Mouse (Mus musculus) midbrain, embryonic 12.5 days (tissue): ENCODE data around the gene Ndufa13. TPM values are rescaled to one million over a fixed set of nuclear protein-coding genes. Genes with fewer than 3 reads are reported as not detected.
"Not testable (repeated sequence)": the region's sequence is repeated elsewhere in the genome, so short reads cannot be mapped to it uniquely, and the experiment has no call there.

Experiments
- ATAC-seq: fragments of 200-750 bp; cut with Nextera tagmentation; 2 replicates; pipeline ENCODE4 v1.8.0; 2017; ENCODE audit warnings: low read depth, moderate TSS enrichment, moderate library complexity; ENCODE audit not compliant: low FRiP score
- H3K27ac ChIP-seq: fragments of 300-500 bp; sonication (generic); replicated peaks from 2 replicates; pipeline ENCODE4 v1.5.1; 2016; ENCODE audit warnings: mild to moderate bottlenecking
- H3K27me3 ChIP-seq: fragments of 300-500 bp; sonication (generic); 2 replicates; pipeline ENCODE4 v1.6.1; 2016; ENCODE audit warnings: mild to moderate bottlenecking
- H3K36me3 ChIP-seq: fragments of 300-500 bp; sonication (generic); 2 replicates; pipeline ENCODE4 v1.6.1; 2016
- H3K4me1 ChIP-seq: fragments of 300-500 bp; sonication (generic); 2 replicates; pipeline ENCODE4 v1.6.1; 2016
- H3K4me2 ChIP-seq: fragments of 300-500 bp; sonication (generic); replicated peaks from 2 replicates; pipeline ENCODE4 v1.6.1; 2016; ENCODE audit warnings: mild to moderate bottlenecking, moderate library complexity
- H3K4me3 ChIP-seq: fragments of 300-500 bp; sonication (generic); 2 replicates; pipeline ENCODE4 v1.5.1; 2016; ENCODE audit warnings: mild to moderate bottlenecking
- H3K9ac ChIP-seq: fragments of 300-500 bp; sonication (generic); replicated peaks from 2 replicates; pipeline ENCODE4 v1.6.1; 2016; ENCODE audit warnings: mild to moderate bottlenecking, moderate library complexity
- H3K9me3 ChIP-seq: fragments of 300-500 bp; sonication (generic); 2 replicates; pipeline ENCODE4 v1.6.1; 2016; ENCODE audit warnings: mild to moderate bottlenecking
- WGBS: fragments of 180-500 bp; shearing (Covaris S2); methylation state at CpG from one replicate; pipeline ENCODE4 v1.1.7; 2016; 5-methylcytosine and 5-hydroxymethylcytosine counted together
- polyA plus RNA-seq: library from polyadenylated mRNA; unstranded; fragments of >200 nt; fragmentation: Nextera tagmentation; extraction: Ambion mirVana; gene quantifications from 2 replicates; pipeline ENCODE4 v1.2.1, GENCODE M21; 2016

Ndufa13 gene
- 165 and 170 TPM in 2 replicates for polyA plus RNA-seq

DNA sequence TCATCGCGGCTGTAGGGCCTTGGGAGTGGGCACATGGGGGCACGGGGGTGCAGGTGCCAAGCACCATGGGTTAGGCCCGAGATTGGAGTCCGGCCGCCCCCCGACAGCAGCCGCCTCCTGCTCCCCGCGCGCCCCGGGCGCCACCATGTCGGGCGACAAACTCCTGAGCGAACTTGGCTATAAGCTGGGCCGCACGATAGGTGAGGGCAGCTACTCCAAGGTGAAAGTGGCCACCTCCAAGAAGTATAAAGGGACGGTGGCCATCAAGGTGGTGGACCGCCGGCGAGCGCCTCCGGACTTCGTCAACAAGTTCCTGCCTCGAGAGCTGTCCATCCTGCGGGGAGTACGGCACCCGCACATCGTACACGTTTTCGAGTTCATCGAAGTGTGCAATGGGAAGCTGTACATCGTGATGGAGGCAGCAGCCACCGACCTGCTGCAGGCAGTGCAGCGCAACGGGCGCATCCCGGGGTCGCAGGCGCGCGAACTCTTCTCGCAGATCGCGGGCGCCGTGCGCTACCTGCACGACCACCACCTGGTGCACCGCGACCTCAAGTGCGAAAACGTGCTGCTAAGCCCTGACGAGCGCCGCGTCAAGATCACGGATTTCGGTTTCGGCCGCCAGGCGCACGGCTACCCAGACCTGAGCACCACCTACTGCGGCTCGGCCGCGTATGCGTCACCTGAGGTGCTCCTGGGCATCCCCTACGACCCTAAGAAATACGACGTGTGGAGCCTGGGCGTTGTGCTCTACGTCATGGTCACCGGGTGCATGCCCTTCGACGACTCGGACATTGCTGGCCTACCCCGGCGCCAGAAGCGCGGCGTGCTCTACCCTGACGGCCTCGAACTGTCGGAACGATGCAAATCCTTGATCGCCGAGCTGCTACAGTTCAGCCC lies at the start of gene Ndufa13, which contains the start of the genes Tssk6 and Yjefn3:
Ndufa13 (minus strand) TSS at position 396 of the 900 bp plus-strand sequence.
Tssk6 (plus strand) TSS at position 22 of the 900 bp plus-strand sequence.
Yjefn3 (minus strand) TSS at position 550 of the 900 bp plus-strand sequence.
- H3K36me3 ChIP-seq: peaks cover 19% of the 10 kb centered on the region
- peaks cover 45% of the 10 kb centered on the region for H3K4me1 ChIP-seq
- peak within 1 kb of the TSS; percentile 65 for H3K4me3 ChIP-seq
- H3K9ac ChIP-seq: peak within 1 kb of the TSS; percentile 81
- H3K27me3 ChIP-seq: no peaks in the 10 kb centered on the region
- 6% methylated on average over 89 of the region's 89 CpGs for WGBS
- peak within 1 kb of the TSS; percentile 95 for H3K4me2 ChIP-seq
- peak within 1 kb of the TSS; percentile 84 for H3K27ac ChIP-seq
- no peaks in the 10 kb centered on the region for H3K9me3 ChIP-seq
- peak; percentile 45 for ATAC-seq

GRCm38 (mm10) chr8:69950300-69950699 lies 47.9 kb upstream of the Ndufa13 start:
- Histone ChIP-seq H3K9ac (no peak overlapping the region), H3K4me3 (no peak overlapping the region), H3K4me1 (no peaks in the 10 kb centered on the region), H3K4me2 (no peak overlapping the region), H3K36me3 (peaks cover 14% of the 10 kb centered on the region), H3K27me3 (no peaks in the 10 kb centered on the region), H3K27ac (no peak overlapping the region), H3K9me3 (no peaks in the 10 kb centered on the region)
- 98% methylated on average over 2 of the region's 2 CpGs for WGBS
- no peak for ATAC-seq

- H3K36me3 ChIP-seq, ATAC-seq, H3K27me3 ChIP-seq, H3K9me3 ChIP-seq, H3K9ac ChIP-seq, H3K4me3 ChIP-seq, H3K4me2 ChIP-seq, H3K27ac ChIP-seq, H3K4me1 ChIP-seq: not testable (repeated sequence)
- 89% methylated on average over 3 of the region's 3 CpGs for WGBS
Measured at GRCm38 (mm10) chr8:69942495-69942894, 40.1 kb upstream of the Ndufa13 start.

GRCm38 (mm10) chr8:69940386-69940785 lies 38.0 kb upstream of the Ndufa13 start:
- Histone ChIP-seq H3K27ac (no peak overlapping the region), H3K36me3 (peaks cover 8% of the 10 kb centered on the region; the same call in 1 of the 2 replicates), H3K9ac (no peak overlapping the region), H3K4me1 (peaks cover 8% of the 10 kb centered on the region), H3K9me3 (no peaks in the 10 kb centered on the region), H3K4me3 (no peak overlapping the region), H3K27me3 (no peaks in the 10 kb centered on the region), H3K4me2 (no peak overlapping the region)
- 90% methylated on average over 2 of the region's 2 CpGs for WGBS
- no peak for ATAC-seq

GRCm38 (mm10) chr8:69939633-69940032 lies 37.3 kb upstream of the Ndufa13 start:
- H3K4me3 ChIP-seq: no peak overlapping the region
- 61% methylated on average over 3 of the region's 3 CpGs for WGBS
- ATAC-seq: no peak
- no peak overlapping the region for H3K27ac ChIP-seq
- H3K4me1 ChIP-seq: peaks cover 8% of the 10 kb centered on the region
- H3K27me3 ChIP-seq: no peaks in the 10 kb centered on the region
- H3K36me3 ChIP-seq: peaks cover 14% of the 10 kb centered on the region
- no peak overlapping the region for H3K9ac ChIP-seq
- H3K9me3 ChIP-seq: no peaks in the 10 kb centered on the region
- H3K4me2 ChIP-seq: no peak overlapping the region

- no peak overlapping the region for H3K4me2 ChIP-seq
- 89% methylated on average over 6 of the region's 6 CpGs for WGBS
- H3K27me3 ChIP-seq: no peaks in the 10 kb centered on the region
- H3K9me3 ChIP-seq: no peaks in the 10 kb centered on the region
- H3K36me3 ChIP-seq: peaks cover 24% of the 10 kb centered on the region
- H3K4me3 ChIP-seq: no peak overlapping the region
- no peak overlapping the region for H3K27ac ChIP-seq
- H3K4me1 ChIP-seq: peaks cover 8% of the 10 kb centered on the region
- no peak for ATAC-seq
- no peak overlapping the region for H3K9ac ChIP-seq
Measured at GRCm38 (mm10) chr8:69938245-69938982, 36.1 kb upstream of the Ndufa13 start.

DNA sequence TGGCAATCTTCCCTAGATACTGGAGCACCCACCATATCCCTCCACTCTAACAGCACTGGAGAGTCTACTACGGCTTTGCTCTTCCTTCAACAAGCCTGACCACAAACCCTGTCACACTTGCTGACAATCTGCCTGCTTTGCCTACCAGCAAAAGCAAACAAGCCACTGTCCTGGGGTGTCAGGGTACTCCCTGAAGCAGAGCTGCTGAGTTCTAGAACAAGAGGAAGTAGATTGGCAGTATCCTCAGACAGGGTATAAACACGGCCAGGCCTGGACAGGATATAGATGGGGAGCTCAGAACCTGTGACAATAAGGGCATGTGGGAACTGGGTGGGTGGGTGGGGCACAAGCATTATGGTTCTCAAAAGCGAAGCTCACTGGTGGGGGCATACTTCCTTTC lies 35.1 kb upstream of the Ndufa13 start:
- no peak for ATAC-seq
- H3K4me2 ChIP-seq: no peak overlapping the region
- H3K9me3 ChIP-seq: no peaks in the 10 kb centered on the region
- H3K36me3 ChIP-seq: peaks cover 24% of the 10 kb centered on the region
- peaks cover 8% of the 10 kb centered on the region for H3K4me1 ChIP-seq
- H3K27ac ChIP-seq: no peak overlapping the region
- H3K4me3 ChIP-seq: no peak overlapping the region
- H3K9ac ChIP-seq: no peak overlapping the region
- H3K27me3 ChIP-seq: no peaks in the 10 kb centered on the region
- 95% methylated on average over 3 of the region's 3 CpGs for WGBS

- no peaks in the 10 kb centered on the region for H3K9me3 ChIP-seq
- 0 out of 2 replicates have a peak overlapping the region, but pooled peaks have one; percentile 21 for H3K27ac ChIP-seq
- H3K27me3 ChIP-seq: no peaks in the 10 kb centered on the region
- 73% methylated on average over 7 of the region's 7 CpGs for WGBS
- H3K4me2 ChIP-seq: no peak overlapping the region
- peaks cover 8% of the 10 kb centered on the region for H3K4me1 ChIP-seq
- peak; percentile 60 for ATAC-seq
- no peak overlapping the region for H3K4me3 ChIP-seq
- peaks cover 24% of the 10 kb centered on the region for H3K36me3 ChIP-seq
- no peak overlapping the region for H3K9ac ChIP-seq
Measured at GRCm38 (mm10) chr8:69936050-69936794, 33.9 kb upstream of the Ndufa13 start.

DNA sequence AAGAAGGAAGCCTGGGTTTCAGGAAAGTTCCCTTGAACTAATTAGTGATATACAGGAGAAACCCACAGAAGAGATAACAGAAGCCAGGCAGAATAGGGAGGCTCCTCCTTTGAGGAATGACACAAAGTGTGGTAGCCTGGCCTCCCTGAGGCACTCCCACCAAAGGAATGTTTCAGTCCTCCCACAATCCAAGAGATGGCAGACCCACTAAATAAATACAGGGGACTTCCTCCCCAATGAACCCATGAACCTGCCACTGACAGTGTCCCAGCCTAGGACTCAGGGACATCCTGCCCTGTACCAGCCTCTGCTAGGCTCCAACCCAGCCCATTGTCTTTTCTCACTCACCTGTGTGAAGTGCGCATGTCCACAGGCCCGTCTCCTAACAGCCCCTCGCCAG lies 33.1 kb upstream of the Ndufa13 start:
- no peak overlapping the region for H3K9ac ChIP-seq
- H3K27me3 ChIP-seq: no peaks in the 10 kb centered on the region
- WGBS: 91% methylated on average over 3 of the region's 3 CpGs
- no peak overlapping the region for H3K4me2 ChIP-seq
- H3K27ac ChIP-seq: no peak overlapping the region
- H3K9me3 ChIP-seq: no peaks in the 10 kb centered on the region
- ATAC-seq: no peak
- no peak overlapping the region for H3K4me3 ChIP-seq
- peaks cover 24% of the 10 kb centered on the region for H3K36me3 ChIP-seq
- peaks cover 8% of the 10 kb centered on the region for H3K4me1 ChIP-seq

DNA sequence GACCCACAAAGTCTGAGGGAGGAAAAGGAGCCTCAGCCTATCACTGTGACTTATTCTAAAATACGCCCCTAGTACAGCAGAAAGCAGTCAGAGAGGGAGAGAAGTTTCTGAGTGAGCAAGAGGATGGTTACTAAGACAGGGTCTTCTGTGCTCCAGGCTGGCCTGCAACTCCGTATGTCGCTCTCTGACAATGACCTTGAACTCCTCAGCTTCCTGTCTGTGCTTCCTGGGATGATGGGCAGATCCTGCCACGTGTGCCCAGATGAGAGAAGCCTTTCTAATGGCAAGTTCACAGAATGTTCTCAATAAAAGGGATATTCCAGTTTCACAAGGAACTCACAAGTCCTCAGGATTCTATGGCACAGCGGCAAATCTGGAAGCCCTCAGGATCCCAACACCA lies 32.2 kb upstream of the Ndufa13 start:
- no peak overlapping the region for H3K9ac ChIP-seq
- no peaks in the 10 kb centered on the region for H3K9me3 ChIP-seq
- H3K4me2 ChIP-seq: no peak overlapping the region
- H3K27ac ChIP-seq: no peak overlapping the region
- WGBS: 88% methylated on average over 5 of the region's 5 CpGs
- H3K36me3 ChIP-seq: peaks cover 24% of the 10 kb centered on the region
- H3K4me1 ChIP-seq: peaks cover 8% of the 10 kb centered on the region
- no peaks in the 10 kb centered on the region for H3K27me3 ChIP-seq
- H3K4me3 ChIP-seq: no peak overlapping the region
- no peak for ATAC-seq

DNA sequence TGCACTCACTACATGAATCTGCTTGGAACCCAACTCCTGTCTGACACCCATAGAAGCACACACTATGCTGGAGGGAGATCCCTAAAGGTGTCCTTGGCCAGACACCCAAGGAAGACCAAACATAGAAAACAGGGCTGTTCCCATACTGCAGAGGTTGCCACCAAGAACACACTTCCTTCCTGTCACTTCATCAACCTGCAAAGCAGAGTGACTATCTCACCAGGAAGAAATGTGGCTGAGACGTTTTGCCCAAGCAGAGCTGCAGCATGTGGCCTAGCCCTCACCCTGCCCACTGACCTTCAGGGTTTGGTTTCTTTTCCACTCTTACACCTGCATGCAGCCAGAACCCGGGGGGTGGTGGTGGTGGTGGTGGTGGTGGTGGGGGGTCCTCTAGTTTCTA lies 31.5 kb upstream of the Ndufa13 start:
- Histone ChIP-seq H3K36me3 (peaks cover 24% of the 10 kb centered on the region), H3K27ac (no peak overlapping the region), H3K4me3 (no peak overlapping the region), H3K9ac (no peak overlapping the region), H3K4me1 (peaks cover 8% of the 10 kb centered on the region), H3K27me3 (no peaks in the 10 kb centered on the region), H3K4me2 (no peak overlapping the region), H3K9me3 (no peaks in the 10 kb centered on the region)
- WGBS: 87% methylated on average over 2 of the region's 2 CpGs
- ATAC-seq: no peak
